ENCODE assay signal across 21 mouse cellular contexts in genomic region chr9:58662791-58663190, GRCm38 (mm10).
DNase-seq lines count a peak whose midpoint lies in the region; ATAC-seq and TF ChIP-seq lines count a peak whose summit lies in the region.
"Had no signal": no experiment of that assay in that cellular context is flagged by ENCODE, and none has a peak within 500 bp of the region (broad histone marks: within the 10 kb centered on the region; RNA-seq: fewer than 3 reads in every experiment).

No protein-coding gene starts in this region.

- no peak for TF ChIP-seq CTCF in left cerebral cortex, adult 2 months (IDR thresholded peaks at IDR 0.05)

- peak overlapping the region; percentile 24; the same call in 1 of the 2 replicates for H3K4me2 ChIP-seq in liver, embryonic 16.5 days (ENCODE audit: low read depth, low read length)
- H3K4me2 ChIP-seq: heart, embryonic 15.5 days; midbrain, embryonic 13.5 days had no signal

- H3K27ac ChIP-seq in heart, embryonic 10.5 days = peak overlapping the region; percentile 49; the same call in 1 of the 2 replicates
- peak overlapping the region; percentile 87 for H3K27ac ChIP-seq in liver, embryonic 16.5 days (ENCODE audit: low read length)
- H3K27ac ChIP-seq in left cerebral cortex, adult 2 months = no peak overlapping the region
- H3K27ac ChIP-seq: heart, embryonic 15.5 days; hindbrain, embryonic 10.5 days; limb, embryonic 10.5 days; midbrain, embryonic 13.5 days had no signal

- no peaks in the 10 kb centered on the region for H3K9me3 ChIP-seq in heart, embryonic 10.5 days
- no peaks in the 10 kb centered on the region for H3K9me3 ChIP-seq in liver, embryonic 16.5 days (replicated peaks; ENCODE audit: control insufficient read depth, low read length)
- H3K9me3 ChIP-seq: heart, embryonic 15.5 days; hindbrain, embryonic 10.5 days; limb, embryonic 10.5 days; midbrain, embryonic 13.5 days had no signal

- intact Hi-C loops in heart, postnatal 14 days (cut with DNase I) = no loop called here
- intact Hi-C loops in left cerebral cortex, adult 2 months (cut with DNase I) = no loop called here

- WGBS in heart, embryonic 10.5 days = 74% methylated on average over 3 of the region's 3 CpGs
- WGBS in liver, embryonic 16.5 days (ENCODE audit: insufficient replicate concordance) = 28% methylated on average over 3 of the region's 3 CpGs

- H3K4me3 ChIP-seq in heart, embryonic 10.5 days = no peak overlapping the region
- H3K4me3 ChIP-seq in liver, embryonic 16.5 days (ENCODE audit: low read depth, low read length) = no peak overlapping the region
- no peak overlapping the region for H3K4me3 ChIP-seq in left cerebral cortex, adult 2 months
- H3K4me3 ChIP-seq: heart, embryonic 15.5 days; hindbrain, embryonic 10.5 days; limb, embryonic 10.5 days; midbrain, embryonic 13.5 days had no signal

- ATAC-seq in erythroid progenitor cell, adult 5-6 weeks (replicated peaks; ENCODE audit: low FRiP score, poor library complexity, severe bottlenecking) = peak; percentile 50
- ATAC-seq in liver, embryonic 16.5 days (ENCODE audit: low read depth) = peak; percentile 15; the same call in 1 of the 2 replicates
- ATAC-seq in inflammation-experienced regulatory T-cells, adult 6 months = no peak
- ATAC-seq: forebrain, embryonic 16.5 days; midbrain, embryonic 13.5 days; Patski had no signal

- DNase-seq in heart, embryonic 10.5 days (ENCODE audit: low spot score) = no peak
- no peak for DNase-seq in heart, postnatal 14 days
- peak; percentile 21 for DNase-seq in MEL-GATA-1-ER (ENCODE audit: extremely low read depth, low read depth)
- DNase-seq in left cerebral cortex, adult 2 months (ENCODE audit: extremely low spot score in 1 of 2, low spot score in 2 of 2) = no peak
- DNase-seq in Muller cell, postnatal 12 days (ENCODE audit: inconsistent ontology term) = no peak
- DNase-seq: adrenal gland, postnatal 36 days; cerebellum, adult 18-20 months; cerebellum, postnatal 25 days; gastrocnemius, postnatal 10 days; kidney, adult 18-20 months; lung, adult 18-20 months; lung, postnatal 14 days had no signal

- peaks cover 25% of the 10 kb centered on the region for H3K4me1 ChIP-seq in heart, embryonic 10.5 days
- H3K4me1 ChIP-seq in liver, embryonic 16.5 days (ENCODE audit: control insufficient read depth, low read depth, low read length) = peaks cover 57% of the 10 kb centered on the region
- H3K4me1 ChIP-seq: midbrain, embryonic 13.5 days had no signal

- H3K9ac ChIP-seq in liver, embryonic 16.5 days (ENCODE audit: low read depth, low read length) = peak overlapping the region; percentile 17
- H3K9ac ChIP-seq: heart, embryonic 15.5 days; midbrain, embryonic 13.5 days had no signal

- peaks cover 53% of the 10 kb centered on the region for H3K36me3 ChIP-seq in heart, embryonic 10.5 days
- H3K36me3 ChIP-seq in liver, embryonic 16.5 days (ENCODE audit: control insufficient read depth, insufficient read depth) = peaks cover 28% of the 10 kb centered on the region

- H3K27me3 ChIP-seq in heart, embryonic 10.5 days (ENCODE audit: insufficient read depth, poor library complexity, severe bottlenecking) = no peaks in the 10 kb centered on the region
- H3K27me3 ChIP-seq in liver, embryonic 16.5 days (ENCODE audit: control insufficient read depth, insufficient read depth, low read depth, low read length) = no peaks in the 10 kb centered on the region
- H3K27me3 ChIP-seq: heart, embryonic 15.5 days; midbrain, embryonic 13.5 days; Patski had no signal
